Mouse (Mus musculus) 416B (cell line): Measurements from ENCODE around the gene 4930404H24Rik.

ENCODE experiments used
- DNase-seq: peaks from one replicate; pipeline ENCODE4 v3.0.0; 2011; ENCODE audit warnings: low read depth

Gene 4930404H24Rik

DNA sequence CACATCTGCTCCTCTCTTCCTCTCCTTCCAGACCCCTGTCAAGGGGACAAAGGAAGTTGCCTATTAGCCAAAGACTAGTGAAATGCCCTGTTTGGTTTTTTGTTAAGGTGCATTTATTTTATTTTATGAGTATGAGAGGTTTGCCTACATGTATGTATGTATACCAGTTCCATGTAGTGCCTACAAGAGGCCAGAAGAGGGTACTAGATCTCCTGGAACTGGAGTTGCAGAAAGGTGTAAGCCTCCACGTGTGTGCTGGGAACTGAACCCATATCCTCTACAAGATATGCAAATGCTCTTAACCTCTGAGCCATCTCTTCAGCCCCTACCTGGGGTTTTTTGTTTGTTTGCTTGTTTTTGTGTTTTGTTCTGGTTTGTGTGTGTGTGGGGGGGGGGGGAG lies 41.4 kb downstream of the 4930404H24Rik start:
- no peak for DNase-seq

DNA sequence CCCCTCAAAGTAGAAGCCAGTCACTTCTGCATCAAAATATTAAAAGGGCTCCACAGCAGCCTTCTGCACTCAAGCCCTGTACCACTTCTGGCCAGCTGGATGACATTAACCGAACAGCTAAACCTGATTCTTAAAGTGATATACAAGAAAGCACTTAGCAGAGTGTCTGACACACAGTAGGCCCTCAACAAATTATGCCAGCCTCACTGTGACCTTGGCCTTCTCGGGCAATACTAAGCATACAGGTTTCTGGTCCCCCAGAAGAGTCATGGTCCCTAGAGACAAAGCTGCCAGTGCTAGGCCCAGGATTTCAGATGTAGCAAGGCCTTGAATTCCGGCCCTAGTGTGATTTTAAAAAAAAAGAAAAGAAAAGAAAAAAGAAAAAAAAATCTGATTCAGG lies 46.3 kb downstream of the 4930404H24Rik start:
- no peak for DNase-seq

DNA sequence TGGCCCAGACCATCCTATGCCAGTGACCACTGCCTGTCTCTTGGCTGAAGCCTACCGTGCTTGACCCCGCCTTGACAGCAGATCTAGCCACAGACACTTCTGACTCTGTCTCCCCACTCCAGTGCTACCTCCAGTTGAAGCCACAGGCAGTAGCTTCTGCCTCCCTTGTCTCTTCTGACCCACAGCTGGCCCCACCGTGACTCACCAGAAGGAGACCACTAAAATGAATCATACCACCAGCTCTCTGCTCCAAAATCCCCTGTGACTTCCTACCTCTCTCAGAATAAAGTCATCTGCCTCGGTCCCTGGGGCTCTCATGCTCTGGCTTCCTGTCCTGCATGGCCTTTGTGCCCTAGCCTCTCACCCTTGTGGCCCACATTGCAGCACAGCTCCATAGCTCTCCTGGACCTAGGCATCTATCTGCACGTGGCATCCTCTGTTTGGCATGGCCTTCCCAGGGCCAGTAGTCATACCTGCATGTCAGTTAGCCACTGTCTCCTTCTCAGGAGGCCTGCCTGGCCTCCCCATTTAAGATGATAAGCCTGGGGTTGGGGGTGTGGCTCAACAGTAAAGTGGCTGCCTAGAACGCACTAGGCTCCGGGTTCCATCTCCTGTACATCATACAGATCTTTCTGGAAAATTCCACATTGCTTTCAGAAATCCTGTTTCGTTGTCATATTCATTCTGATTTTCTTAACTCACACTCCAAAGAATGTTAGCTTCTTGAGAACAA lies 50.5 kb downstream of the 4930404H24Rik start:
- DNase-seq: peak; percentile 94
